Mouse (Mus musculus): ENCODE data around the gene Bet1l.

Bet1l gene

GRCm38 (mm10) chr7:140828171-140828881 lies 29.1 kb downstream of the Bet1l start:
- peak; percentile 52 to 71 for DNase-seq

GRCm38 (mm10) chr7:140822731-140823130 lies 34.6 kb downstream of the Bet1l start:
- no peak for DNase-seq

GRCm38 (mm10) chr7:140821653-140822329 lies 35.6 kb downstream of the Bet1l start, which contains the start of gene Zfp941:
Gene Zfp941 (minus strand): TSS chr7:140822178.
- DNase-seq, result peak; percentile 31 to 32

- DNase-seq, result no peak
Measured at GRCm38 (mm10) chr7:140821305-140821652, 36.1 kb downstream of the Bet1l start.

- DNase-seq, result no peak
Measured at GRCm38 (mm10) chr7:140820173-140820572, 37.2 kb downstream of the Bet1l start.

- DNase-seq, result no peak
Measured at GRCm38 (mm10) chr7:140812850-140813249, 44.5 kb downstream of the Bet1l start.

- no peak for DNase-seq
Measured at GRCm38 (mm10) chr7:140811714-140812113, 45.7 kb downstream of the Bet1l start.

GRCm38 (mm10) chr7:140810496-140810895 lies 46.9 kb downstream of the Bet1l start:
- DNase-seq, result no peak

- peak; percentile 38 to 63 for DNase-seq
Measured at GRCm38 (mm10) chr7:140805704-140806103, 51.7 kb downstream of the Bet1l start.
